Mouse (Mus musculus) ES-E14 (cell line): ENCODE results near the gene Nars2.

Source experiments
- CHD2 ChIP-seq: IDR thresholded peaks from 2 replicates; pipeline ENCODE4 v1.6.1; 2014; ENCODE audit warnings: mild to moderate bottlenecking, low read depth, low read length, inconsistent platforms
- HCFC1 ChIP-seq: IDR thresholded peaks from 2 replicates; pipeline ENCODE4 v1.6.1; 2012; ENCODE audit warnings: low read length, inconsistent platforms, borderline replicate concordance; ENCODE audit not compliant: insufficient read depth
- MAFK ChIP-seq: IDR thresholded peaks from 2 replicates; pipeline ENCODE4 v1.6.1; 2014; ENCODE audit warnings: mild to moderate bottlenecking, low read depth, low read length, inconsistent platforms; ENCODE audit not compliant: insufficient read depth
- ZC3H11A ChIP-seq: IDR thresholded peaks from 2 replicates; pipeline ENCODE4 v1.6.1; 2012; ENCODE audit warnings: low read depth, mild to moderate bottlenecking, inconsistent platforms, low read length, borderline replicate concordance
- ZNF384 ChIP-seq: IDR thresholded peaks from 2 replicates; pipeline ENCODE4 v1.6.1; 2012; ENCODE audit warnings: low read depth, low read length, inconsistent platforms

- TF ChIP-seq ZC3H11A (peak; percentile 21; the same call in 1 of the 2 replicates), HCFC1 (no peak), ZNF384 (no peak), CHD2 (no peak), MAFK (no peak)
Measured at GRCm38 (mm10) chr7:96970359-96970758, 19.1 kb downstream of the Nars2 start.
